Mouse (Mus musculus) CH12.LX (cell line): Measurements from ENCODE around the gene S1pr4. TPM values are rescaled to one million over a fixed set of nuclear protein-coding genes. Genes with fewer than 3 reads are reported as not detected.
A peak's percentile ranks its signal among the peaks of the same experiment; 100 is the strongest.

Experiments used
- DNase-seq: peaks from one replicate; pipeline ENCODE4 v3.0.0-alpha.2; 2013; ENCODE audit errors: extremely low read depth
- H3K27ac ChIP-seq: 2 replicates; pipeline ENCODE4 v1.5.1; 2012; ENCODE audit warnings: low read depth, mild to moderate bottlenecking, control low read depth, moderate library complexity; ENCODE audit not compliant: insufficient read depth
- H3K27me3 ChIP-seq: replicated peaks from 2 replicates; pipeline ENCODE3; 2012; ENCODE audit warnings: inconsistent platforms
- H3K36me3 ChIP-seq, 2 experiments: replicated peaks in 1 of 2; 2 replicates each; pipeline versions ENCODE3 to v1.6.1; 2012; ENCODE audit warnings: inconsistent platforms in 1 of 2, low read length in 1 of 2, mild to moderate bottlenecking in 1 of 2, mixed read lengths in 1 of 2, moderate library complexity in 1 of 2; ENCODE audit not compliant: control insufficient read depth in 1 of 2, insufficient read depth in 1 of 2
- H3K4me1 ChIP-seq, 2 experiments: 2 replicates each; pipeline ENCODE4 v1.6.1; 2012; ENCODE audit warnings: inconsistent platforms in 1 of 2, moderate library complexity in 1 of 2; ENCODE audit not compliant: insufficient read depth in 2 of 2, control insufficient read depth in 1 of 2
- H3K4me2 ChIP-seq: 2 replicates; pipeline ENCODE4 v1.6.1; 2012; ENCODE audit warnings: low read depth, mild to moderate bottlenecking, control low read depth; ENCODE audit not compliant: poor library complexity, insufficient read depth, severe bottlenecking
- H3K4me3 ChIP-seq, 3 experiments: fragments of 150-350 bp in 1 of 3; sonication (generic) in 1 of 3; replicated peaks in 1 of 3; 2 replicates each; pipeline versions ENCODE3 to v1.5.1; 2011 to 2012; ENCODE audit warnings: low read depth in 2 of 3, low read length in 2 of 3, mild to moderate bottlenecking in 2 of 3, moderate library complexity in 2 of 3, control low read depth in 1 of 3, improper control_type of control experiment in 1 of 3, inconsistent platforms in 1 of 3, mixed read lengths in 1 of 3; ENCODE audit not compliant: poor library complexity in 1 of 3
- H3K79me2 ChIP-seq: replicated peaks from 2 replicates; pipeline ENCODE4 v1.6.1; 2012; ENCODE audit warnings: mild to moderate bottlenecking, moderate library complexity; ENCODE audit not compliant: control insufficient read depth, poor library complexity, insufficient read depth, severe bottlenecking; ENCODE audit errors: extremely low read depth
- H3K9ac ChIP-seq: 2 replicates; pipeline ENCODE4 v1.6.1; 2012; ENCODE audit warnings: low read depth, mild to moderate bottlenecking, control low read depth, moderate library complexity; ENCODE audit not compliant: insufficient read depth
- H3K9me3 ChIP-seq: replicated peaks from 2 replicates; pipeline ENCODE3; 2012; ENCODE audit warnings: low read length, inconsistent platforms, mixed read lengths
- CHD1 ChIP-seq: IDR thresholded peaks from 2 replicates; pipeline ENCODE4 v1.6.1; 2012; ENCODE audit warnings: low read depth, low read length, improper control_type of control experiment, inconsistent platforms
- CTCF ChIP-seq, 2 experiments: IDR thresholded peaks in 1 of 2; conservative IDR thresholded peaks in 1 of 2; 2 replicates each; pipeline ENCODE4 v1.5.1; 2011 to 2012; ENCODE audit warnings: low read depth in 2 of 2, low read length in 2 of 2, improper control_type of control experiment in 1 of 2, inconsistent platforms in 1 of 2, mild to moderate bottlenecking in 1 of 2, moderate library complexity in 1 of 2
- ELF1 ChIP-seq: IDR thresholded peaks from 2 replicates; pipeline ENCODE4 v1.6.1; 2014; ENCODE audit warnings: low read depth, mild to moderate bottlenecking, inconsistent platforms, low read length, improper control_type of control experiment
- EP300 ChIP-seq: IDR thresholded peaks from 2 replicates; pipeline ENCODE4 v1.6.1; 2011; ENCODE audit warnings: low read length, improper control_type of control experiment
- ETS1 ChIP-seq: conservative IDR thresholded peaks from 2 replicates; pipeline ENCODE4 v1.6.1; 2012; ENCODE audit warnings: low read depth, mild to moderate bottlenecking, inconsistent platforms, low read length, improper control_type of control experiment, moderate library complexity
- GABPA ChIP-seq: IDR thresholded peaks from 2 replicates; pipeline ENCODE4 v1.6.1; 2012; ENCODE audit warnings: low read depth, low read length, improper control_type of control experiment, inconsistent platforms; ENCODE audit not compliant: insufficient replicate concordance
- HCFC1 ChIP-seq: IDR thresholded peaks from 2 replicates; pipeline ENCODE4 v1.6.1; 2012; ENCODE audit warnings: low read depth, mild to moderate bottlenecking, inconsistent platforms, low read length, improper control_type of control experiment
- IRF4 ChIP-seq: IDR thresholded peaks from 2 replicates; pipeline ENCODE4 v1.6.1; 2014; ENCODE audit warnings: low read depth, mild to moderate bottlenecking, inconsistent platforms, low read length, improper control_type of control experiment
- JUN ChIP-seq: IDR thresholded peaks from 2 replicates; pipeline ENCODE4 v1.6.1; 2011; ENCODE audit warnings: low read depth, mild to moderate bottlenecking, low read length, improper control_type of control experiment, moderate library complexity; ENCODE audit not compliant: insufficient read depth
- JUND ChIP-seq: conservative IDR thresholded peaks from 2 replicates; pipeline ENCODE4 v1.6.1; 2011; ENCODE audit warnings: low read depth, low read length, improper control_type of control experiment
- MAFK ChIP-seq: IDR thresholded peaks from 2 replicates; pipeline ENCODE4 v1.6.1; 2011; ENCODE audit warnings: low read length, improper control_type of control experiment; ENCODE audit not compliant: insufficient replicate concordance
- MAX ChIP-seq: IDR thresholded peaks from 2 replicates; pipeline ENCODE4 v1.6.1; 2011; ENCODE audit warnings: low read length, improper control_type of control experiment
- MEF2A ChIP-seq: IDR thresholded peaks from 2 replicates; pipeline ENCODE4 v1.6.1; 2014; ENCODE audit warnings: low read depth, mild to moderate bottlenecking, inconsistent platforms, low read length, improper control_type of control experiment, borderline replicate concordance
- MXI1 ChIP-seq: IDR thresholded peaks from 2 replicates; pipeline ENCODE4 v1.6.1; 2011; ENCODE audit warnings: mild to moderate bottlenecking, low read depth, low read length, improper control_type of control experiment
- MYC ChIP-seq: IDR thresholded peaks from 2 replicates; pipeline ENCODE4 v1.6.1; 2011; ENCODE audit warnings: low read depth, mild to moderate bottlenecking, improper control_type of control experiment, low read length
- NELFE ChIP-seq: IDR thresholded peaks from 2 replicates; pipeline ENCODE4 v1.6.1; 2011; ENCODE audit warnings: low read depth, low read length, improper control_type of control experiment
- NRF1 ChIP-seq: IDR thresholded peaks from 2 replicates; pipeline ENCODE4 v1.6.1; 2014; ENCODE audit warnings: low read depth, mild to moderate bottlenecking, inconsistent platforms, low read length, improper control_type of control experiment, moderate library complexity
- PAX5 ChIP-seq: IDR thresholded peaks from 2 replicates; pipeline ENCODE4 v1.6.1; 2012; ENCODE audit warnings: low read length, inconsistent platforms, mixed read lengths
- RAD21 ChIP-seq: IDR thresholded peaks from 2 replicates; pipeline ENCODE4 v1.6.1; 2011; ENCODE audit warnings: low read depth, mild to moderate bottlenecking, low read length, improper control_type of control experiment, moderate library complexity
- RCOR1 ChIP-seq: conservative IDR thresholded peaks from 2 replicates; pipeline ENCODE4 v1.6.1; 2012; ENCODE audit warnings: low read depth, mild to moderate bottlenecking, inconsistent platforms, low read length, improper control_type of control experiment
- SMC3 ChIP-seq: IDR thresholded peaks from 2 replicates; pipeline ENCODE4 v1.6.1; 2011; ENCODE audit warnings: low read depth, low read length, improper control_type of control experiment
- TBP ChIP-seq: conservative IDR thresholded peaks from 2 replicates; pipeline ENCODE4 v1.6.1; 2011; ENCODE audit warnings: low read depth, low read length, improper control_type of control experiment
- TCF12 ChIP-seq: IDR thresholded peaks from 2 replicates; pipeline ENCODE4 v1.6.1; 2014; ENCODE audit warnings: low read depth, mild to moderate bottlenecking, inconsistent platforms, low read length, improper control_type of control experiment
- UBTF ChIP-seq: IDR thresholded peaks from 2 replicates; pipeline ENCODE4 v1.6.1; 2012; ENCODE audit warnings: low read depth, mild to moderate bottlenecking, inconsistent platforms, low read length, improper control_type of control experiment, moderate library complexity
- USF2 ChIP-seq: conservative IDR thresholded peaks from 2 replicates; pipeline ENCODE4 v1.6.1; 2011; ENCODE audit warnings: low read depth, low read length, improper control_type of control experiment
- ZC3H11A ChIP-seq: IDR thresholded peaks from 2 replicates; pipeline ENCODE4 v1.6.1; 2012; ENCODE audit warnings: low read depth, mild to moderate bottlenecking, inconsistent platforms, low read length, improper control_type of control experiment
- ZKSCAN1 ChIP-seq: IDR thresholded peaks from 2 replicates; pipeline ENCODE4 v1.6.1; 2012; ENCODE audit warnings: low read depth, inconsistent platforms, low read length, improper control_type of control experiment, borderline replicate concordance
- ZMIZ1 ChIP-seq: IDR thresholded peaks from 2 replicates; pipeline ENCODE4 v1.6.1; 2012; ENCODE audit warnings: low read depth, mild to moderate bottlenecking, inconsistent platforms, low read length, improper control_type of control experiment
- dilution Hi-C: fragments of 300-500 bp; cut with MboI; formaldehyde crosslinking; loops from 2 replicates; pipeline ENCODE4 v1.14.3; 2020; ENCODE audit warnings: low sequenced_read_pairs; ENCODE audit not compliant: extremely low pct_unique_long_range_greater_than_20kb, extremely low pct_ligation_motif_present
- in situ Hi-C: fragments of 300-500 bp; cut with MboI; formaldehyde crosslinking; loops from 3 replicates; pipeline ENCODE4 v1.14.3; 2019; ENCODE audit warnings: low sequenced_read_pairs, low pct_ligation_motif_present, low pct_unique_long_range_greater_than_20kb, mixed read lengths
- polyA plus RNA-seq: library from polyadenylated mRNA; unstranded; fragments of >175 nt; gene quantifications from 2 replicates; pipeline ENCODE4 v1.2.1, GENCODE M21; 2012; ENCODE audit warnings: low read depth; ENCODE audit not compliant: insufficient read length
- total RNA-seq, 2 experiments: library from RNA; depleted of rRNA; stranded (reverse); fragments of 300-350 nt in 1 of 2; fragments of >200 nt in 1 of 2; gene quantifications; 2 replicates each; pipeline ENCODE4 v1.2.3; 2012 to 2014

The S1pr4 gene
- total and polyA plus RNA-seq, 3 experiments = 0.19 to 0.30 TPM; not detected in 1

DNA sequence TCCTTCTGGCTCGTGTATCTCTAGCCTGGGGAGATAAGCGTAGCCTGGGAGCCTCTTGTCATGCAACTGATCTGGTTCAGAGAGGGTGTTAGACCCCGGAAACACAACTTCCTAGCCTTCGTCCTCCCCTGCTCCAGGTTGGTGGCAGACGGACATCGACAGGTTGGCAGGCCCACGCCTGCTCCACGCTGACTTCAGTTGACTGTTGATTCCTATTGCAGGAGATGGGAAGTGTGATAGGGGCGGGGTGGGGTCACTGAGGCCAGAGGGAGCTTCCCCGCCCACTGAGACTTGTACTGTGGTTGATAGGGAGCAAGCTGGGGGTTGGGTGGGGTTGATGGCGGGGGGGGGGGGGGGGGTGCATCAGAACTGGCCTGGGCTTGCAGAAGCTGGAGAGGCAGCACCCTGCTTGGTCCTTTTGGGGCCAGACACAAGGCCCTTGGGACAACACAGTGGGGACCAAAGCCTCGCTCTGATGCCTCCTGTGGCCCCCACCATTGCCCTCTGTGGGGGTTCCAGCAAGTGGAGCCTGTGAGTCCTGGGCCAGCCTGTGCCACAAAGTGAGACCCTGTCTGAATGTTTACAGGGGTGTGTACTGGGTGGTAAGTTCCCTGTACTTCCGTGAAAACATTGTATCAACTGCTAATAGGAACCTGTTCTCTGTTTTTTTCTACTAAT lies 25.2 kb upstream of the S1pr4 start:
- peaks cover 4% of the 10 kb centered on the region for H3K27me3 ChIP-seq
- no peak overlapping the region for H3K9ac ChIP-seq
- peaks cover 12 to 20% of the 10 kb centered on the region in 2 experiments for H3K36me3 ChIP-seq
- no peak overlapping the region for H3K4me3 ChIP-seq
- no peak for DNase-seq
- peaks cover 8 to 30% of the 10 kb centered on the region in 2 experiments for H3K4me1 ChIP-seq
- H3K4me2 ChIP-seq = no peak overlapping the region
- H3K79me2 ChIP-seq = no peaks in the 10 kb centered on the region
- no peak for TF ChIP-seq HCFC1
- TF ChIP-seq EP300 = no peak
- no peak for TF ChIP-seq TBP
- TF ChIP-seq ZC3H11A = no peak
- TF ChIP-seq GABPA = no peak
- no peak for TF ChIP-seq RCOR1
- TF ChIP-seq MEF2A = no peak
- no peak for TF ChIP-seq UBTF
- TF ChIP-seq NRF1 = no peak
- TF ChIP-seq MXI1 = no peak
- no peak for TF ChIP-seq MAX
- TF ChIP-seq SMC3 = no peak
- dilution Hi-C loops (no loop called here), in situ Hi-C loops (no loop called here)
- H3K27ac ChIP-seq = 0 out of 2 replicates have a peak overlapping the region, but pooled peaks have one; percentile 28
- H3K9me3 ChIP-seq = no peaks in the 10 kb centered on the region

DNA sequence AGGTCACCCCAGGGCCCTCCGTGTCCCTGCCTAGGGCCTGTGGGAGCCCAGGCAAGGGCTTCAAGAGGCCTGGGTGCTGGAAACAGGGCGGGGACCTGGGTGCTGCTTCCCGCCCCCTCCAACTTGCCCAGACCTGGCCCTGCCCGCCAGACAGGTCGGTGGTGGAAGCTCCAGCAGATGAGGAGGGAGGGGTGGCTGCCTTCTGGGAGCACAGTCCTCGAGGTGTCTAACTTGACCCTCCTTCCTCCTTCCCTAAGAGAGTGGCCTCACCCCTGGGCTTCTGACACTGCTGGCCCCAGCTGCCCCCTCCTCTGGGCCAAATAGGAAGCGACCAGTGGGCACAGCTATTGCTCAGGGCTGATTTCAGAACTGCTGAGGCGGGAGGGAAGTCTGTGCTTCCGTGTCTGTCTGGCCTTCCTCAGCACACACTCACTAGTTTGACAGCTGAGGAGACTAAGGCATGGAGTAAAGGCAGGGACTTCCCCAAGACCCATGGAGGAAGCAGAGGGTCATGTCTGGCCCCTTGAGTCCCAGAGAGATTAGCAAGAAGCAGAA lies 24.2 kb upstream of the S1pr4 start, which contains the start of gene Gna15:
Gene Gna15, minus strand, starts transcription at position 175 of the 555 bp plus-strand sequence.
- Histone ChIP-seq H3K79me2 (no peaks in the 10 kb centered on the region), H3K9ac (peak within 1 kb of the TSS; percentile 20; the same call in 1 of the 2 replicates), H3K36me3 (peaks cover 3 to 10% of the 10 kb centered on the region in 2 experiments), H3K4me1 (peaks cover 17 to 40% of the 10 kb centered on the region in 2 experiments), H3K9me3 (no peaks in the 10 kb centered on the region), H3K4me3 (peak within 1 kb of the TSS; percentile 42 to 49 (median 48)), H3K27ac (peak within 1 kb of the TSS; percentile 37; the same call in 1 of the 2 replicates), H3K4me2 (peak within 1 kb of the TSS; percentile 54), H3K27me3 (peaks cover 4% of the 10 kb centered on the region)
- peak; percentile 72 for DNase-seq
- in situ Hi-C loops (no loop called here), dilution Hi-C loops (no loop called here)
- no peak for TF ChIP-seq JUND
- no peak for TF ChIP-seq HCFC1
- TF ChIP-seq MYC = peak; percentile 74
- no peak for TF ChIP-seq RAD21
- peak; percentile 14; the same call in 1 of the 2 replicates for TF ChIP-seq SMC3
- TF ChIP-seq ETS1 = peak; percentile 38; the same call in 1 of the 2 replicates
- 0 out of 4 replicates have a peak, but pooled peaks of 1 of the 2 experiments have one; percentile 5 for TF ChIP-seq CTCF (conservative IDR thresholded peaks at IDR 0.05 in 1 of 2, IDR thresholded peaks at IDR 0.05 in 1 of 2; ENCODE audit: low read depth in 2 of 2, low read length in 2 of 2)
- TF ChIP-seq MEF2A = peak; percentile 61; the same call in 1 of the 2 replicates
- TF ChIP-seq PAX5 = no peak
- TF ChIP-seq NELFE = 0 out of 2 replicates have a peak, but pooled peaks have one; percentile 36
- no peak for TF ChIP-seq JUN
- TF ChIP-seq MAX = peak; percentile 60; the same call in 1 of the 2 replicates
- peak; percentile 36; the same call in 1 of the 2 replicates for TF ChIP-seq TCF12
- TF ChIP-seq UBTF = no peak
- TF ChIP-seq ELF1 = peak; percentile 78
- TF ChIP-seq MAFK = peak; percentile 53; the same call in 1 of the 2 replicates
- TF ChIP-seq ZMIZ1 = no peak
- no peak; the same call in 1 of the 2 replicates for TF ChIP-seq CHD1
- no peak for TF ChIP-seq GABPA
- peak; percentile 51; the same call in 1 of the 2 replicates for TF ChIP-seq EP300
- no peak for TF ChIP-seq ZC3H11A
- TF ChIP-seq USF2 = no peak
- peak; percentile 52; the same call in 1 of the 2 replicates for TF ChIP-seq IRF4
- no peak for TF ChIP-seq ZKSCAN1
- peak; percentile 82 for TF ChIP-seq MXI1
